Mouse (Mus musculus) T-cell, adult 2 months (primary cell): Measurements from ENCODE around the gene Mthfd1l.
"Not testable (repeated sequence)": the region's sequence is repeated elsewhere in the genome, so short reads cannot be mapped to it uniquely, and the experiment has no call there.

Experiments
- DNase-seq: peaks from one replicate; pipeline ENCODE4 v3.0.0; 2022; ENCODE audit warnings: low spot score

The Mthfd1l gene

GRCm38 (mm10) chr10:4155521-4155920, 182.6 kb downstream of the Mthfd1l start:
- DNase-seq: no peak

GRCm38 (mm10) chr10:4158533-4158932, 185.6 kb downstream of the Mthfd1l start:
- no peak for DNase-seq

- DNase-seq: no peak
Observed at GRCm38 (mm10) chr10:4159541-4160090, 186.7 kb downstream of the Mthfd1l start.

- no peak for DNase-seq
Observed at GRCm38 (mm10) chr10:4160242-4160785, 187.4 kb downstream of the Mthfd1l start.

- DNase-seq: no peak
Observed at GRCm38 (mm10) chr10:4162049-4162448, 189.1 kb downstream of the Mthfd1l start.

- DNase-seq: no peak
Observed at GRCm38 (mm10) chr10:4162976-4163375, 190.1 kb downstream of the Mthfd1l start.

- no peak for DNase-seq
Observed at GRCm38 (mm10) chr10:4164681-4165080, 191.8 kb downstream of the Mthfd1l start.

GRCm38 (mm10) chr10:4168222-4168798, 195.4 kb downstream of the Mthfd1l start:
- DNase-seq: no peak

GRCm38 (mm10) chr10:4174229-4174628, 201.3 kb downstream of the Mthfd1l start:
- no peak for DNase-seq

- DNase-seq: no peak
Observed at GRCm38 (mm10) chr10:4174717-4175116, 201.8 kb downstream of the Mthfd1l start.

GRCm38 (mm10) chr10:4177285-4177684, 204.4 kb downstream of the Mthfd1l start:
- DNase-seq: no peak

- DNase-seq: no peak
Observed at GRCm38 (mm10) chr10:4179049-4179790, 206.3 kb downstream of the Mthfd1l start.

GRCm38 (mm10) chr10:4181953-4182352, 209.0 kb downstream of the Mthfd1l start:
- DNase-seq: no peak

GRCm38 (mm10) chr10:4182406-4182805, 209.5 kb downstream of the Mthfd1l start:
- DNase-seq: no peak

GRCm38 (mm10) chr10:4188614-4189402, 215.9 kb downstream of the Mthfd1l start:
- DNase-seq: no peak

- DNase-seq: no peak
Observed at GRCm38 (mm10) chr10:4189422-4189821, 216.5 kb downstream of the Mthfd1l start.

GRCm38 (mm10) chr10:4198978-4199377, 226.1 kb downstream of the Mthfd1l start:
- no peak for DNase-seq

GRCm38 (mm10) chr10:4199926-4200325, 227.0 kb downstream of the Mthfd1l start:
- no peak for DNase-seq

GRCm38 (mm10) chr10:4200546-4201104, 227.7 kb downstream of the Mthfd1l start:
- no peak for DNase-seq

GRCm38 (mm10) chr10:4201141-4201540, 228.2 kb downstream of the Mthfd1l start:
- DNase-seq: no peak

GRCm38 (mm10) chr10:4203651-4204050, 230.7 kb downstream of the Mthfd1l start:
- DNase-seq: not testable (repeated sequence)

GRCm38 (mm10) chr10:4209040-4209439, 236.1 kb downstream of the Mthfd1l start:
- no peak for DNase-seq
